Mouse (Mus musculus) forebrain, embryonic 16.5 days (tissue): ENCODE measurements around the gene Adgra3. TPM values are rescaled to one million over a fixed set of nuclear protein-coding genes. Genes with fewer than 3 reads are reported as not detected.

Experiments
- ATAC-seq: fragments of 200-750 bp; cut with Nextera tagmentation; 2 replicates; pipeline ENCODE4 v1.8.0; 2017; ENCODE audit warnings: mild to moderate bottlenecking, moderate library complexity
- H3K27ac ChIP-seq: fragments of 300-500 bp; sonication (generic); 2 replicates; pipeline ENCODE4 v1.5.1; 2014; ENCODE audit warnings: low read length, control low read depth
- H3K27me3 ChIP-seq: fragments of 300-500 bp; sonication (generic); replicated peaks from 2 replicates; pipeline ENCODE4 v1.6.1; 2014; ENCODE audit warnings: low read length; ENCODE audit not compliant: control insufficient read depth, insufficient read depth
- H3K36me3 ChIP-seq: fragments of 300-500 bp; sonication (generic); 2 replicates; pipeline ENCODE4 v1.6.1; 2014; ENCODE audit not compliant: control insufficient read depth, insufficient read depth
- H3K4me1 ChIP-seq: fragments of 300-500 bp; sonication (generic); replicated peaks from 2 replicates; pipeline ENCODE4 v1.6.1; 2014; ENCODE audit warnings: low read length; ENCODE audit not compliant: control insufficient read depth, insufficient read depth
- H3K4me2 ChIP-seq: fragments of 300-500 bp; sonication (generic); 2 replicates; pipeline ENCODE4 v1.6.1; 2014; ENCODE audit warnings: mild to moderate bottlenecking, low read length, control low read depth
- H3K4me3 ChIP-seq: fragments of 300-500 bp; sonication (generic); replicated peaks from 2 replicates; pipeline ENCODE4 v1.5.1; 2014; ENCODE audit warnings: mild to moderate bottlenecking, low read length, control low read depth
- H3K9ac ChIP-seq: fragments of 300-500 bp; sonication (generic); replicated peaks from 2 replicates; pipeline ENCODE4 v1.6.1; 2014; ENCODE audit warnings: low read depth, low read length, control low read depth
- H3K9me3 ChIP-seq: fragments of 300-500 bp; sonication (generic); 2 replicates; pipeline ENCODE4 v1.6.1; 2016; ENCODE audit warnings: low read length; ENCODE audit not compliant: control insufficient read depth
- WGBS: fragments of 180-500 bp; shearing (Covaris S2); extraction: QIAGEN DNeasy Blood & Tissue Kit; methylation state at CpG from one replicate; pipeline ENCODE4 v1.1.7; 2014; 5-methylcytosine and 5-hydroxymethylcytosine counted together
- polyA plus RNA-seq: library from polyadenylated mRNA; unstranded; fragments of >200 nt; fragmentation: Nextera tagmentation; extraction: Ambion mirVana; gene quantifications from 2 replicates; pipeline ENCODE4 v1.2.1, GENCODE M21; 2015

Gene Adgra3
- polyA plus RNA-seq, 1 experiment from 2014 or later = 18.5 TPM

DNA sequence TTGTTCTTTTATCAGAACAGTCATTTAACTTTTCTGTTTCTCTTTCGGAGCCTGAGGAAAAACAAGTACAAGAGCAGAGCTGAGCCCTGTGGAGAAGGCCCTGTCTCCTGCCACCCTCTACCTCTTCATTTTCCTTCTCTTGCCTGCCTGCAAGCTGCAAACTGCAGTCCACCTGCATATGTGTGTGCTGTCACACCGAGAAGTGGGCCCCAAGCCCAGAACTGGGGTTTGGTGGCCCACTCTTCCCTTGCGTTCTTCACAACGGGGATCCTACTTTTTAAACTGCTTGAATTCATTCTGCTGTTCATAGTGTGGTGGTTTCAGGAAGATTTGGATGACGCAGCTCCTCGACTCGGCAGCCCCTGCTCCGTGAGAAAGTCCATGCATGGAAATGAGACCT, 9.3 kb downstream of the Adgra3 start:
- Histone ChIP-seq H3K4me3 (no peak overlapping the region), H3K4me1 (peaks cover 20% of the 10 kb centered on the region), H3K9me3 (no peaks in the 10 kb centered on the region), H3K36me3 (no peaks in the 10 kb centered on the region), H3K9ac (no peak overlapping the region), H3K27me3 (no peaks in the 10 kb centered on the region), H3K27ac (no peak overlapping the region), H3K4me2 (no peak overlapping the region)
- 49% methylated on average over 8 of the region's 8 CpGs for WGBS
- ATAC-seq = no peak

DNA sequence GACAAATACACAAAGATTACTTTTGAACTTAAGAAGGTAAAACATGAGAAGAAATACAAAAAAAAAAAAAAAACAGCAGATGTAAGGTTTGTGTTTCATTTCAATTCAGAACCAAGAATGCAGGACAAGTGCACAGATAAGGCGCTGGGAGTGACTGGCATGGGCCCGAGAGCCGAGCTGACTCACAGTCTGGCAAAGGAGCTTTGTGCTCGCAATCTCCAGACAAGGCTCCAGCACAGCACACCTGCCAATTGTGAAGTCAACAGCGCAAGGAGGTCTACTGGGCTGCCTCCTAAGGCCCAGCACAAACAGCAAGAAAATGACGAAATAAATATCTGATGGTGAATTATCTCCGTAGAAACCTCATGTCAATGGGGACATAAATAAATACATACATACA, 9.8 kb downstream of the Adgra3 start:
- 50% methylated on average over 7 of the region's 7 CpGs for WGBS
- Histone ChIP-seq H3K4me2 (no peak overlapping the region), H3K36me3 (no peaks in the 10 kb centered on the region), H3K27me3 (no peaks in the 10 kb centered on the region), H3K4me1 (peaks cover 20% of the 10 kb centered on the region), H3K9ac (no peak overlapping the region), H3K4me3 (no peak overlapping the region), H3K9me3 (no peaks in the 10 kb centered on the region), H3K27ac (no peak overlapping the region)
- no peak for ATAC-seq

DNA sequence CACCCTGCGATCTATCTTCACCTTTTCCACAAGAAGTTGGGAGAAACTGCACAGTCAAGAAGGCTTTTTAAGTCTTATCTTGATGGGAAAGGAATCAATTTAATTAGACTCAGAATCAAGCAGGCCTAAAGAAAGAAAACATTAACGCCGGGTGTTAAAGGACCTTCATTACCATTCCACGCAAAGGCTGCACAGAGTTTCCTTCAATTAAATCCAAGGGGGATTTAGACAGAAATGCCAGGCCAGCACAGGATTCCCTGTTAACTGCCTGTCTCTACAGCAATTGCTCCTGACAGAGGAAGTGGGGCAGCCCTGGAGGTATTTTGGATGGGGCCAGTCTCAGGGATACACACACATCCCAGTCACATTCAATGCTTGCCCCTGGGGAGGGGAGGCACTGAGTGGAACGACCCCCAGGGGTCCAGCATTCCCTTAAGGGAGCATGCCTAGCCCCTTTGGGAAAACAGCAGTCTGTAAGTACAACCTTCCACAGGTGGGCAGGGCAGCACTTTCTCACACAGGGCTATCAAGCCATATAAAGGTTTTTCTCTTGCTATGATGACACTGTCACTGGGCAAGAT, 10.4 kb downstream of the Adgra3 start:
- Histone ChIP-seq H3K4me1 (peaks cover 20% of the 10 kb centered on the region), H3K9me3 (no peaks in the 10 kb centered on the region), H3K4me3 (no peak overlapping the region), H3K4me2 (no peak overlapping the region), H3K27ac (no peak overlapping the region), H3K27me3 (no peaks in the 10 kb centered on the region), H3K36me3 (no peaks in the 10 kb centered on the region), H3K9ac (no peak overlapping the region)
- 14% methylated on average over 5 of the region's 5 CpGs for WGBS
- 0 out of 2 replicates have a peak, but pooled peaks have one; percentile 9 for ATAC-seq

DNA sequence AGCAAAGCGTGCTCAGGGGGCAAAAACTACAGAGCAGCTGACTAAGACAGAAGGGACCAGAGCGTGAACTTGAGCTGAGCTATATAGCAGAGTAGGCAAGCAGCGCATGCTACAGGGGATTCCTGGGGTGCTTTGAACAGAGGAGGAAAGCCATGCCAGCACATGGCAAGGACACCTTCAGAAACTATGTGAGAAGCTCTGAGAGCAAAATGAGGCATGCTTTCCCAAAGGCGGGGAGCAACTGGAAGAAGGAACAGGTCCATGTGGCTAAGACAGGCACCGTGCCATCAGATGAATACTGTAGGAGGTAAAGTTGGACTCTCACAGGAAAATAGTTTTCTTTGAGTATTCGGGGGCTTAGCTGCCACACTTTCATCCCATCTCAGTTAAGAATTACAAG, 13.6 kb downstream of the Adgra3 start:
- no peak for ATAC-seq
- H3K4me3 ChIP-seq = no peak overlapping the region
- H3K27ac ChIP-seq = no peak overlapping the region
- H3K36me3 ChIP-seq = no peaks in the 10 kb centered on the region
- no peaks in the 10 kb centered on the region for H3K9me3 ChIP-seq
- H3K4me1 ChIP-seq = peaks cover 24% of the 10 kb centered on the region
- H3K4me2 ChIP-seq = no peak overlapping the region
- WGBS = 77% methylated on average over 6 of the region's 6 CpGs
- H3K9ac ChIP-seq = no peak overlapping the region
- no peaks in the 10 kb centered on the region for H3K27me3 ChIP-seq

DNA sequence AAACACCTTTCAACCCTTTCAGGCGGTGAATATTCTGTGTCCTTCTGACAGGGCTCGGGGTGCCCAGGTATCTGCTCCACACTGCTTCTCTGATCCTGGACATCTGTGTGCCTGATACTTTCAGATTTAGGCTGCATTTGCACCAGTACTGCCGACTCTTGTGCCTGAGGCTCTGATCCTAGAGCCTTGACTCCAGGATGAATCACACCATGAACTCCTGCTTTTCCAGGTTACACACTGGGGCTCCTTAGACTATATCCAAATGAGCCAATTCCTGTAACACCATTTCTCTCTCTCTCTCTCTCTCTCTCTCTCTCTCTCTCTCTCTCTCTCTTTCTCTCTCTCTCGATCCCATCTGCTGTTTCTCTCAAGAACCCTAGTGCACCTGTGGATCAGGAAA, 15.1 kb downstream of the Adgra3 start:
- H3K27ac ChIP-seq = no peak overlapping the region
- H3K27me3 ChIP-seq = no peaks in the 10 kb centered on the region
- H3K4me1 ChIP-seq = peaks cover 18% of the 10 kb centered on the region
- no peak overlapping the region for H3K4me2 ChIP-seq
- no peak overlapping the region for H3K4me3 ChIP-seq
- no peaks in the 10 kb centered on the region for H3K36me3 ChIP-seq
- H3K9me3 ChIP-seq = no peaks in the 10 kb centered on the region
- H3K9ac ChIP-seq = no peak overlapping the region
- ATAC-seq = no peak
- WGBS = 84% methylated on average over 4 of the region's 4 CpGs

DNA sequence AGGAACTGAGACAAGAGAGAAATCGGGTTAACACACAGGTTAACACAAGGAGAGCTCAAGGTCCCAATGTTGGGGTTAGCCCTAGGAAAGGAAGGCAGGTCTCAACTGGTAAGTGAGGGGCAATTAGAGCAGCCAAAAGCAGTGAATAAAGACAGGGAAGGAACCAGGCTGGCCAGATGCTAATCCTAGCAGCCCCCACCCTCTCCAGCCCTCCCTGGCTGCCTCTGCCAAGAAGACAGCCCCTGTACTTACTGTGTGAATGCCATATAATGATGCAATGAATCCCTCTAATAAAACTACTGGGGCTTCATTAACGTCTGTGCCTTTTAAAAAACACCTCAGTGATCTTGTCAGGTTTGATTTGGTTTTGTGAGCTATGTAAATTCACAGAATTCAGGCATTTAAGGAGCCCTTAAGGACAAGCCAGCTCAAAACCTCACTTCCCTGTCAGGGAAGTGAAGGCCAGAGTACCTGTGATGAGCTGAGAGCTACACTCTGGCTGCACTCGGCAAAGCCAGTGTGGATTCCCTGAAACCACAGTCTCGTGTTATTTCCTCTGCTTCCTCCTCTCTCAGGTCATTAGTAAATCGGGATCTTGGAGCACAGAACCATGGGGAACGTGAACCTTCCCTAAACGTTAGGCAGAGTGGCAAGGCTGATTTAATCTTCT, 16.4 kb downstream of the Adgra3 start:
- no peaks in the 10 kb centered on the region for H3K27me3 ChIP-seq
- H3K4me3 ChIP-seq = no peak overlapping the region
- H3K9ac ChIP-seq = no peak overlapping the region
- no peaks in the 10 kb centered on the region for H3K9me3 ChIP-seq
- no peak overlapping the region for H3K27ac ChIP-seq
- peak; percentile 85 for ATAC-seq
- H3K36me3 ChIP-seq = no peaks in the 10 kb centered on the region
- no peak overlapping the region for H3K4me2 ChIP-seq
- H3K4me1 ChIP-seq = peaks cover 14% of the 10 kb centered on the region
- WGBS = 28% methylated on average over 7 of the region's 7 CpGs

DNA sequence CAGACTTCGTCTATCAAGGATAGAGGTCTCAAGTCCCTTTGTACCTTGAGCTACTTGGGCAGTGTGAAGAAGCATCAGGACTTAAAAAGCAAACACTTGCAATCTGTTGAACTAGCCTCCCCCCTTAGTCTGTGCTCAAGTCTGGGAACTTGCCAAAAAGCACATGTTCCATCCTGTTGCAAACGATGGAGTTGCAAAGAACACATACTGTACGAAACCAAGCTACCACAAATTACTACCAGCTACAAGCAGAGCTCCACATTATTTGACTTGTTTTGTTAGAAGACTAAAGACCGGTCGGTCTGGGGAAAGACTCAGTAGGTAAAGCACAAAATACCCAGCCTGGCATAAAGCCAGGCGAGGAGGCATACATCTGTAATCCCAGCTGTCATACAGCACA, 19.3 kb downstream of the Adgra3 start:
- Histone ChIP-seq H3K27ac (no peak overlapping the region), H3K9me3 (no peaks in the 10 kb centered on the region), H3K36me3 (no peaks in the 10 kb centered on the region), H3K4me1 (peaks cover 19% of the 10 kb centered on the region), H3K9ac (no peak overlapping the region), H3K4me2 (no peak overlapping the region), H3K4me3 (no peak overlapping the region), H3K27me3 (no peaks in the 10 kb centered on the region)
- WGBS = 46% methylated on average over 6 of the region's 6 CpGs
- ATAC-seq = no peak

DNA sequence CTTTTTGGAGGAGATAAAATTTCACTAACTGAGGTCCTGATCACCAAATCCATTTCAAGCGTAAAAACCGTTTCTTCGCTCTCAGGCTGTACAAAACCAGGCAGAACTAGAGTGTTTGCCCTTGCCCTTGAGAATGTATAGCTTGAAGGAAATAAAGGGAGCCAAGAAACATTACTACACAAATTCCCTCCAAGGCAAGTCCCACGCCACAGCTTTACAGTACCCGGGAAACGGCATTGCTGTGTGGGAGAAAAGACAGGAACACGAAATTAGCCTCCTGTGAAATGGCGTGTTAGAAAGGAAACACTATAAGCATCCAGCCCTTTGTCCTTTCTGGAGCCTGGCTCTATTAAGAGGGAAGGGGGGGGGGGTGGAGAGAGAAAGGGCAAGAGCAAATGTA, 21.1 kb downstream of the Adgra3 start:
- Histone ChIP-seq H3K27me3 (no peaks in the 10 kb centered on the region), H3K9ac (no peak overlapping the region), H3K4me3 (no peak overlapping the region), H3K4me2 (no peak overlapping the region), H3K4me1 (peaks cover 28% of the 10 kb centered on the region), H3K27ac (no peak overlapping the region), H3K36me3 (no peaks in the 10 kb centered on the region), H3K9me3 (no peaks in the 10 kb centered on the region)
- 33% methylated on average over 8 of the region's 8 CpGs for WGBS
- ATAC-seq = no peak

DNA sequence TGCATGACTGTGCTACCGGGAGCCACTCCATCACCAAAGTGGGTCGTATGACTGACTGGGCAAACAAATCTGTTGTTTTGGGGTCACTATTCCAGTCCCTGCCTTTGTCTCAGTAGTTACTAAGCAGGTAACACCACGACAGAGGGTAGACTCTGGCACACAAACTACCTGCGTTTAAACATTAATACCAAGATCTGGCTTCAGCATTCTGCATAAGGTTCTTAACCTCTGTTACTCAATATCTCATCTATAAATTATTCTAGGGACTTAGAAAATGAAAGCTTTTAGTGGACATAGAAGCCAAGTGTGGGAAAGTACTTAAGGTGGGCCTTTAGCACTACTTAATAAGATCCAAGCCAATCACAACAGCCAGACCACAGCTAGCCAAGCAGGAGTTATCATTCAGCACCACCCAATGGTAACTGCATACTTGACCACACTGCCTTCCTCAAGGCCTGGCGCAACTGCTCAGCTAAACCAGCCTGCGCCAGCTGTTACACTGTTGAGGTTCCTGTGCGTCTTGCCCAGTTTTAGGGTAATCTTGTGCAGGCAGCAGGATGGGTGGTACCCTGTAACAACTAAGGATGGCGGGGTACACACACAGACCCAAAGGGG, 23.8 kb downstream of the Adgra3 start:
- Histone ChIP-seq H3K4me1 (peaks cover 21% of the 10 kb centered on the region), H3K27ac (no peak overlapping the region), H3K36me3 (no peaks in the 10 kb centered on the region), H3K4me2 (no peak overlapping the region), H3K27me3 (no peaks in the 10 kb centered on the region), H3K4me3 (no peak overlapping the region), H3K9me3 (no peaks in the 10 kb centered on the region), H3K9ac (no peak overlapping the region)
- WGBS = 63% methylated on average over 8 of the region's 8 CpGs
- no peak for ATAC-seq
